Mouse (Mus musculus): Measurements from ENCODE around the gene Sirt4.

GRCm38 (mm10) chr5:115497033-115497432, 12.5 kb upstream of the Sirt4 start:
- no peak for TF ChIP-seq CTCF (IDR thresholded peaks at IDR 0.05; ENCODE audit: control insufficient read depth, insufficient read depth, insufficient read length)
- no peak for TF ChIP-seq USF1 (IDR thresholded peaks at IDR 0.05; ENCODE audit: low read depth)
- TF ChIP-seq CEBPB (IDR thresholded peaks at IDR 0.05; ENCODE audit: low read depth) = no peak
- no peak for TF ChIP-seq MAX (IDR thresholded peaks at IDR 0.05)
- no peak for TF ChIP-seq FOSL1 (IDR thresholded peaks at IDR 0.05; ENCODE audit: insufficient read depth, low read length, poor library complexity, severe bottlenecking)
